ENCODE assay signal across 10 mouse cellular contexts in genomic region chr5:125278314-125278713, GRCm38 (mm10).
DNase-seq lines count a peak whose midpoint lies in the region; TF ChIP-seq lines count a peak whose summit lies in the region.
"Had no signal": no experiment of that assay in that cellular context is flagged by ENCODE, and none has a peak within 500 bp of the region (broad histone marks: within the 10 kb centered on the region; RNA-seq: fewer than 3 reads in every experiment).

No protein-coding gene starts in this region.

- no peak overlapping the region for H3K27ac ChIP-seq in embryonic facial prominence, embryonic 10.5 days (replicated peaks)
- H3K27ac ChIP-seq: forebrain, embryonic 15.5 days had no signal

- H3K9me3 ChIP-seq in embryonic facial prominence, embryonic 10.5 days = no peaks in the 10 kb centered on the region
- H3K9me3 ChIP-seq: forebrain, embryonic 15.5 days; limb, embryonic 15.5 days had no signal

- peak; percentile 69 for TF ChIP-seq CTCF in lung, adult 2 months (IDR thresholded peaks at IDR 0.05; ENCODE audit: insufficient read depth, low read length)

- H3K4me1 ChIP-seq in lung, adult 2 months (ENCODE audit: control insufficient read depth, insufficient read depth, low read length) = peaks cover 3% of the 10 kb centered on the region; the same call in 1 of the 2 replicates
- H3K4me1 ChIP-seq in embryonic facial prominence, embryonic 10.5 days = peaks cover 32% of the 10 kb centered on the region

- no peak for TF ChIP-seq POLR2A in lung, adult 2 months (IDR thresholded peaks at IDR 0.05; ENCODE audit: borderline replicate concordance, extremely low read depth, low read depth, low read length)

- H3K27me3 ChIP-seq in embryonic facial prominence, embryonic 10.5 days (replicated peaks; ENCODE audit: low read depth, poor library complexity, severe bottlenecking) = no peaks in the 10 kb centered on the region
- H3K27me3 ChIP-seq in splenic B cell, adult 2 months (ENCODE audit: control insufficient read depth, insufficient read depth, low read length, poor library complexity, severe bottlenecking) = no peaks in the 10 kb centered on the region
- H3K27me3 ChIP-seq: forebrain, embryonic 15.5 days; limb, embryonic 15.5 days had no signal

- H3K36me3 ChIP-seq in embryonic facial prominence, embryonic 10.5 days (replicated peaks) = peaks cover 13% of the 10 kb centered on the region
- no peaks in the 10 kb centered on the region for H3K36me3 ChIP-seq in splenic B cell, adult 2 months (ENCODE audit: control insufficient read depth, insufficient read depth, low read length, poor library complexity, severe bottlenecking)
- H3K36me3 ChIP-seq: forebrain, embryonic 15.5 days; limb, embryonic 15.5 days had no signal

- WGBS in lung, adult 2 months = 29% methylated on average over 6 of the region's 6 CpGs
- 42% methylated on average over 6 of the region's 6 CpGs for WGBS in embryonic facial prominence, embryonic 10.5 days

- H3K4me3 ChIP-seq in lung, adult 2 months (replicated peaks; ENCODE audit: extremely low read depth, low read depth, low read length) = no peak overlapping the region
- no peak overlapping the region for H3K4me3 ChIP-seq in embryonic facial prominence, embryonic 10.5 days
- H3K4me3 ChIP-seq: forebrain, embryonic 15.5 days; limb, embryonic 15.5 days had no signal

- DNase-seq in embryo, embryonic 11 days = peak; percentile 63
- DNase-seq in embryo, embryonic 10 days (ENCODE audit: low spot score) = no peak
- peak; percentile 21 for DNase-seq in lung, adult 2 months
- DNase-seq in lung, postnatal 25 days (ENCODE audit: low spot score) = no peak
- DNase-seq in embryonic facial prominence, embryonic 10.5 days (ENCODE audit: low spot score) = peak; percentile 60
- peak; percentile 56 for DNase-seq in splenic B cell, adult 2 months (ENCODE audit: low read depth, low spot score)
- no peak for DNase-seq in urinary bladder, postnatal 36 days (ENCODE audit: low spot score in 2 of 2)
- no peak for DNase-seq in frontal cortex, adult 2 months (ENCODE audit: extremely low spot score in 1 of 2, low spot score in 1 of 2)

Comparison
In these comparisons a context has a peak if more than half of its experiments do, and no peak if none do; other contexts are left out.
1. DNase-seq: peak in embryo, embryonic 11 days (single experiment), lung, adult 2 months (single experiment), embryonic facial prominence, embryonic 10.5 days (single experiment) and splenic B cell, adult 2 months (single experiment); none in embryo, embryonic 10 days (single experiment), lung, postnatal 25 days (single experiment), urinary bladder, postnatal 36 days (0 of 2) and frontal cortex, adult 2 months (0 of 2).